Mouse (Mus musculus) left cerebral cortex, postnatal 36 days (tissue): ENCODE data around the gene Mgrn1. TPM values are rescaled to one million over a fixed set of nuclear protein-coding genes. Genes with fewer than 3 reads are reported as not detected.

Experiments used
- DNase-seq, 2 experiments: peaks; one replicate each; pipeline ENCODE4 v3.0.0; 2021 to 2022; ENCODE audit warnings: low spot score in 2 of 2, mixed read lengths in 1 of 2
- intact Hi-C: fragments of 180-260 bp; cut with DNase I; formaldehyde crosslinking; loops from one replicate; pipeline ENCODE4 v1.15.1; 2025
- total RNA-seq, 2 experiments: library from RNA; stranded (reverse); gene quantifications; 2 replicates each; pipeline ENCODE4 v1.2.3; 2021

The Mgrn1 gene
- total RNA-seq, 2 experiments from 2014 or later = 207 to 218 TPM

- intact Hi-C loops = loop anchor here (2.0 kb wide), 1 partner anchor 47 kb away; the partner anchor contains the start of gene Rogdi
- DNase-seq = no peak
These were observed 79.5 kb downstream of the Mgrn1 start for GRCm38 (mm10) chr16:4965392-4966129.

- intact Hi-C loops = no loop called here
These were observed 82.4 kb downstream of the Mgrn1 start for GRCm38 (mm10) chr16:4968426-4968825.

GRCm38 (mm10) chr16:4969055-4969843 is 83.2 kb downstream of the Mgrn1 start:
- DNase-seq = no peak
- intact Hi-C loops = no loop called here

More at GRCm38 (mm10) chr16:4968426-4968825, 82.4 kb downstream of the Mgrn1 start:
- no peak for DNase-seq

GRCm38 (mm10) chr16:4971626-4972025 is 85.6 kb downstream of the Mgrn1 start:
- intact Hi-C loops = no loop called here

GRCm38 (mm10) chr16:4974521-4974920 is 88.5 kb downstream of the Mgrn1 start:
- DNase-seq = no peak
- intact Hi-C loops = no loop called here

More at GRCm38 (mm10) chr16:4971626-4972025, 85.6 kb downstream of the Mgrn1 start:
- no peak for DNase-seq

GRCm38 (mm10) chr16:4976180-4976579 is 90.1 kb downstream of the Mgrn1 start:
- intact Hi-C loops = loop anchor here (5.0 kb wide), 1 partner anchor 36 kb away; the partner anchor contains the start of gene Rogdi
- DNase-seq = peak; percentile 45 to 59

GRCm38 (mm10) chr16:4978275-4979051 is 92.4 kb downstream of the Mgrn1 start:
- peak; percentile 44 to 47 for DNase-seq
- intact Hi-C loops = loop anchor here (5.0 kb wide), 1 partner anchor 34 kb away; the partner anchor contains the start of gene Rogdi

GRCm38 (mm10) chr16:4979755-4980380 is 93.8 kb downstream of the Mgrn1 start:
- intact Hi-C loops = loop anchor here (2.0 to 5.0 kb wide), 2 partner anchors 32 to 167 kb away; partner anchors contain the start of genes Rogdi and Sec14l5

GRCm38 (mm10) chr16:4984717-4985116 is 98.7 kb downstream of the Mgrn1 start:
- intact Hi-C loops = no loop called here

More at GRCm38 (mm10) chr16:4979755-4980380, 93.8 kb downstream of the Mgrn1 start:
- DNase-seq = no peak

More at GRCm38 (mm10) chr16:4984717-4985116, 98.7 kb downstream of the Mgrn1 start:
- DNase-seq = no peak

Other genes with a start within 250 kb of the Mgrn1 start
- gene Vasn, start 246.3 kb upstream of the Mgrn1 start, total RNA-seq = 10 to 100 TPM in 1 of 2 experiments, 1 to 10 TPM in 1; 9.8 to 11.2 TPM
- 10 to 100 TPM; 59.4 to 66.5 TPM for gene Dnaja3, start 246.3 kb upstream of the Mgrn1 start, total RNA-seq
- 100 to 1,000 TPM in 1 of 2 experiments, 10 to 100 TPM in 1; 88.4 to 100 TPM for gene Coro7, start 206.5 kb upstream of the Mgrn1 start, total RNA-seq
- 10 to 100 TPM; 10.8 to 11.0 TPM for gene Nmral1, start 166.9 kb upstream of the Mgrn1 start, total RNA-seq
- 10 to 100 TPM; 77.2 to 88.6 TPM for gene Hmox2, start 159.9 kb upstream of the Mgrn1 start, total RNA-seq
- 100 to 1,000 TPM; 189 to 197 TPM for gene Cdip1, start 96.0 kb upstream of the Mgrn1 start, total RNA-seq
- not detected for gene 4930562C15Rik, start 50.8 kb upstream of the Mgrn1 start, total RNA-seq
- 10 to 100 TPM; 83.9 to 86.9 TPM for gene Ubald1, start 5.9 kb upstream of the Mgrn1 start, total RNA-seq
- 10 to 100 TPM; 70.6 to 77.8 TPM for gene Nudt16l1, start 52.5 kb downstream of the Mgrn1 start, total RNA-seq
- 10 to 100 TPM; 42.1 to 74.9 TPM for gene Anks3, start 78.0 kb downstream of the Mgrn1 start, total RNA-seq
- gene Sept12, start 111.6 kb downstream of the Mgrn1 start, total RNA-seq = not detected
- gene Smim22, start 121.0 kb downstream of the Mgrn1 start, total RNA-seq = not detected
- gene Rogdi, start 127.3 kb downstream of the Mgrn1 start, total RNA-seq = 100 to 1,000 TPM; 195 to 236 TPM
- gene Glyr1, start 163.6 kb downstream of the Mgrn1 start, total RNA-seq = 100 to 1,000 TPM; 145 to 150 TPM
- 10 to 100 TPM; 39.4 to 49.6 TPM for gene Ubn1, start 163.8 kb downstream of the Mgrn1 start, total RNA-seq
- under 1 TPM; 0.44 to 0.66 TPM for gene Ppl, start 246.2 kb downstream of the Mgrn1 start, total RNA-seq